Mouse (Mus musculus): ENCODE measurements at regions not wholly inside any gene's neighbourhood (a gene's known extent, or its start where the extent isn't known, plus 50 kb on each side); places are given as distances from the start of the nearest gene placed in this dataset.

DNA sequence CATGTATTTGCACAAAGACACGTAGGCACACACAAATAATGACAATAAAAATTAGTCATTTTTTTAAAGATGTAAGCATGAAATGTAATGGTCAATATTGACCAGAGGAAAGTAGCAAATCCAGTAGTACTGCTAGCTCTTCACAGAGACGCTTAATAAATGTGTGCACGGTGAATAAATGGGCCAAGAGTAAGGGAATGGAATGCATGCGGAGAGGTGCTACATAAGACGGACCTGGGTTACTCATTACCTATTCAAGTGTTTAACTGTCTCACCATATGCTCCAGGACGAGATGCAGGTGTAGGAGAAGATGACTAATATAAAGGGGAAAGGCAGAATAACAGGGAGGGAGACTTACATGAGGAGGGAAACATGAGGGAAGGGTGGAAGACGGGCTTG lies 182.4 kb upstream of the Atp5g3 start:
- Histone ChIP-seq H3K4me1 (ENCODE audit: control insufficient read depth in 2 of 2, insufficient read depth in 2 of 2, low read length in 2 of 2) (no peaks in the 10 kb centered on the region), H3K27ac (replicated peaks in 1 of 2; ENCODE audit: control insufficient read depth in 1 of 2, insufficient read depth in 1 of 2, low read depth in 2 of 2, low read length in 2 of 2) (no peak overlapping the region), H3K27me3 (ENCODE audit: control insufficient read depth, insufficient read depth, low read length) (no peaks in the 10 kb centered on the region), H3K4me2 (ENCODE audit: low read length) (no peak overlapping the region), H3K4me3 (ENCODE audit: control insufficient read depth in 1 of 2, insufficient read depth in 1 of 2, low read depth in 1 of 2, low read length in 2 of 2) (no peak overlapping the region), H3K9ac (ENCODE audit: low read length) (no peak overlapping the region), H3K36me3 (ENCODE audit: control insufficient read depth, insufficient read depth, low read length) (no peaks in the 10 kb centered on the region), H3K9me3 (ENCODE audit: control insufficient read depth, low read length) (peaks cover 4% of the 10 kb centered on the region)
- no peak for ATAC-seq (ENCODE audit: insufficient number of reproducible peaks, insufficient read depth, low FRiP score, low read depth)
- 88% methylated on average over 7 of the region's 7 CpGs for WGBS

DNA sequence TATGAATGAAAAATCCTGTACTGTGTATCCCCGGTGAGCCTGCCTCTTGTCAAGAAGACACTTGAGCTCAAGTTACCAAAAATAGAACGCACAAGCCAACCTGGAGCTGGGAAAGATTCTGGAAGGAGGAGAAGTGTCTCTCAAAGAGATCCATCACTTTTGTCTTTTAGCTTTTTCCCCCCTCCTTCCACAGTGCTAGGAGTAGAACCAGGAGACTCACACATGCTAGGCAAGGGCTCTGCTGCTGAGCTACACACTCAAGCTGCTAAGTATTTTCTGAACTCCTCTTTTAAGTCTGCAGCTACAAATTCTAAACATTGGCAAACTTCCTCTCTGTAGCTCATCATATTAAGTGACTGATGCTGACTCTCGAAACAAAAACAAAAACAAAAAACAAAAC lies 176.2 kb upstream of the Atp5g3 start:
- no peak overlapping the region; a peak in 1 of 4 replicates for H3K27ac ChIP-seq (replicated peaks in 1 of 2; ENCODE audit: control insufficient read depth in 1 of 2, insufficient read depth in 1 of 2, low read depth in 2 of 2, low read length in 2 of 2)
- H3K4me2 ChIP-seq (ENCODE audit: low read length): no peak overlapping the region
- H3K4me1 ChIP-seq (ENCODE audit: control insufficient read depth in 2 of 2, insufficient read depth in 2 of 2, low read length in 2 of 2): peaks cover 7 to 16% of the 10 kb centered on the region in 2 experiments
- H3K36me3 ChIP-seq (ENCODE audit: control insufficient read depth, insufficient read depth, low read length): no peaks in the 10 kb centered on the region
- no peaks in the 10 kb centered on the region for H3K9me3 ChIP-seq (ENCODE audit: control insufficient read depth, low read length)
- H3K27me3 ChIP-seq (ENCODE audit: control insufficient read depth, insufficient read depth, low read length): no peaks in the 10 kb centered on the region
- no peak for ATAC-seq (ENCODE audit: insufficient number of reproducible peaks, insufficient read depth, low FRiP score, low read depth)
- no peak overlapping the region for H3K4me3 ChIP-seq (ENCODE audit: control insufficient read depth in 1 of 2, insufficient read depth in 1 of 2, low read depth in 1 of 2, low read length in 2 of 2)
- 40% methylated on average over 3 of the region's 3 CpGs for WGBS
- no peak overlapping the region for H3K9ac ChIP-seq (ENCODE audit: low read length)

DNA sequence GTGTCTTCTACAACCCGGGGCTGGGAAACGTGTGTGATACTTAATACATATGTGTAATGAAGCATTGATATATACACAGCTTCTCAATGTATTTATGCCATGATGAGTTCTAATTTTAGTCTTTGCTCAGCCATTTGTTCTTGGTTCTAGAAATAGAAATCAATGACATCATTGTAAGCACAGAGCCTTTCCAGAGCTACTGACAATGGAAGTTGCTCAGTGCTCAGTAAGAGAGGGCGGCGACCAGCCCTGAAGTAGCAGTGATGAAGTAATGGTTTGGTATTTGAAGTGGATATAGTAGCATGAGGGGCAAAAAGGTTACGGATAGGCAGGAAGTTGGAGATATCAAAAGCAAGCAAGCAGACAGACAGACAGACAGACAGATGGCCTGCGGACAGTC lies 173.8 kb upstream of the Atp5g3 start:
- no peak overlapping the region for H3K9ac ChIP-seq (ENCODE audit: low read length)
- peak overlapping the region; percentile 51 to 73 for H3K27ac ChIP-seq (replicated peaks in 1 of 2; ENCODE audit: control insufficient read depth in 1 of 2, insufficient read depth in 1 of 2, low read depth in 2 of 2, low read length in 2 of 2)
- peaks cover 7 to 16% of the 10 kb centered on the region in 2 experiments for H3K4me1 ChIP-seq (ENCODE audit: control insufficient read depth in 2 of 2, insufficient read depth in 2 of 2, low read length in 2 of 2)
- H3K36me3 ChIP-seq (ENCODE audit: control insufficient read depth, insufficient read depth, low read length): no peaks in the 10 kb centered on the region
- no peaks in the 10 kb centered on the region for H3K9me3 ChIP-seq (ENCODE audit: control insufficient read depth, low read length)
- H3K4me2 ChIP-seq (ENCODE audit: low read length): no peak overlapping the region
- ATAC-seq (ENCODE audit: insufficient number of reproducible peaks, insufficient read depth, low FRiP score, low read depth): peak; percentile 83
- no peak overlapping the region for H3K4me3 ChIP-seq (ENCODE audit: control insufficient read depth in 1 of 2, insufficient read depth in 1 of 2, low read depth in 1 of 2, low read length in 2 of 2)
- H3K27me3 ChIP-seq (ENCODE audit: control insufficient read depth, insufficient read depth, low read length): no peaks in the 10 kb centered on the region
- 31% methylated on average over 6 of the region's 6 CpGs for WGBS

DNA sequence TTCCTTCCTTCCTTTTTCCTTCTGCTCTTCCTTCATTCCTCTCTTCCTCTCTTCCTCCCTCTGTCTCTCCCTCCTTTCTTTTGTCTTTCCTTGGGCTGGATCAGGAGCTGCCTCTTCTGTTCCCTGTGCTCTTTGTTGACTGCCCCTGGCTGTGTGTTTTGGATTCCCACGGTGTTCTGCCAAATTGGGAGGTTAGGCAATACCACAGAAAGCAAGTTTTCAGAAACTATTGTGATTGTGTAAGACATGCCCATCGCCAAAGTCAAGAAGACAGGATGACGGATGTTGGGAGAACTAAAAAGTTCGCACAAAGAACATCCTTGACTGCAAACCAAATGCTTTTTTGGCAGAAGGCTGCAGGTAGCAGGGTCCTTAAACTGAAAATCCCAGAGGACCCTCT lies 165.6 kb upstream of the Atp5g3 start:
- H3K4me1 ChIP-seq (ENCODE audit: control insufficient read depth in 2 of 2, insufficient read depth in 2 of 2, low read length in 2 of 2): peaks cover 0 to 4% of the 10 kb centered on the region in 2 experiments; a peak in 1 of 4 replicates
- no peaks in the 10 kb centered on the region for H3K36me3 ChIP-seq (ENCODE audit: control insufficient read depth, insufficient read depth, low read length)
- no peaks in the 10 kb centered on the region for H3K27me3 ChIP-seq (ENCODE audit: control insufficient read depth, insufficient read depth, low read length)
- ATAC-seq (ENCODE audit: insufficient number of reproducible peaks, insufficient read depth, low FRiP score, low read depth): no peak
- no peak overlapping the region for H3K27ac ChIP-seq (replicated peaks in 1 of 2; ENCODE audit: control insufficient read depth in 1 of 2, insufficient read depth in 1 of 2, low read depth in 2 of 2, low read length in 2 of 2)
- 73% methylated on average over 4 of the region's 4 CpGs for WGBS
- no peak overlapping the region for H3K9ac ChIP-seq (ENCODE audit: low read length)
- H3K4me2 ChIP-seq (ENCODE audit: low read length): no peak overlapping the region
- no peak overlapping the region for H3K4me3 ChIP-seq (ENCODE audit: control insufficient read depth in 1 of 2, insufficient read depth in 1 of 2, low read depth in 1 of 2, low read length in 2 of 2)
- H3K9me3 ChIP-seq (ENCODE audit: control insufficient read depth, low read length): no peaks in the 10 kb centered on the region

DNA sequence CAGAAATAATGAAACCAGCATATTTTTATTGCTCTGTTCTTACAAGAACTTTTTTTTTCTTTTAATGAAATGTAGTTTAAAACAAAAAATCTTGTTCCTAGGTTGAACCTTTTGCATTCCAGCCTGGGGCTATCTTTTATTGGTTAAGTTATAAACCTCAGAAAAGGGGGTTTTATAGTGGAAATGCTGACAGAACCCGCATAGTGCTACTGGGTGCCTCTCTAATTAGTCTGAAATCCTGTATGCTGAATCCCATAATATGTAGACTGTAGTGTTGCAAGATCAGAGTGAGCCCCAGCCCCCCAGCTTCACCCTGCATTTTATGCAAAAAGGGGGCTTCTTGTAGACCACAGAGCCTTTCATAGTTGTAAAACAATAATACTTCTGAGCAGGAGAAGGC lies 164.4 kb upstream of the Atp5g3 start:
- H3K36me3 ChIP-seq (ENCODE audit: control insufficient read depth, insufficient read depth, low read length): no peaks in the 10 kb centered on the region
- H3K9ac ChIP-seq (ENCODE audit: low read length): no peak overlapping the region
- peaks cover 0 to 4% of the 10 kb centered on the region in 2 experiments; a peak in 1 of 4 replicates for H3K4me1 ChIP-seq (ENCODE audit: control insufficient read depth in 2 of 2, insufficient read depth in 2 of 2, low read length in 2 of 2)
- no peak overlapping the region for H3K4me2 ChIP-seq (ENCODE audit: low read length)
- H3K9me3 ChIP-seq (ENCODE audit: control insufficient read depth, low read length): no peaks in the 10 kb centered on the region
- 90% methylated on average over 1 of the region's 1 CpGs for WGBS
- H3K27ac ChIP-seq (replicated peaks in 1 of 2; ENCODE audit: control insufficient read depth in 1 of 2, insufficient read depth in 1 of 2, low read depth in 2 of 2, low read length in 2 of 2): no peak overlapping the region
- no peak for ATAC-seq (ENCODE audit: insufficient number of reproducible peaks, insufficient read depth, low FRiP score, low read depth)
- H3K4me3 ChIP-seq (ENCODE audit: control insufficient read depth in 1 of 2, insufficient read depth in 1 of 2, low read depth in 1 of 2, low read length in 2 of 2): no peak overlapping the region
- no peaks in the 10 kb centered on the region for H3K27me3 ChIP-seq (ENCODE audit: control insufficient read depth, insufficient read depth, low read length)

DNA sequence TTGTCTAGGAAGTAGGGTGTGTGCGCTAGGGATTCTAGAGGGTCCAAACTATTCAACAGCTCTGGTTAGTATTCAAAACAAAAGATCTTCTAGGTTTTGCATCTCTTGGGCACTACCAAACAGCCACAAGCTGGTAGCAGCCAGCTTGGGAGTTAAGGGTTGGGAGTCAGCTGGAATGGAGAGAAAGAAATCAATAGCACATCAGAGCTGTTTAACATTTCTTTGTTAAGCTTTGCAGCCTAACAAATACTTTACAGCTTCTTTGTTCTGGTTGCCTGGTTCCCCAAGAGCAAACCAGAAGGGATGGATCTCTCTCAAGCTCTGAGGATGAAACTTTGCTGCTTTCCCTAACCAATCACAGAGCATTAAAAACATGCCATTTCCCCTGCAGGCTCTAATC lies 162.3 kb upstream of the Atp5g3 start:
- no peak overlapping the region for H3K4me3 ChIP-seq (ENCODE audit: control insufficient read depth in 1 of 2, insufficient read depth in 1 of 2, low read depth in 1 of 2, low read length in 2 of 2)
- no peaks in the 10 kb centered on the region for H3K9me3 ChIP-seq (ENCODE audit: control insufficient read depth, low read length)
- no peaks in the 10 kb centered on the region for H3K27me3 ChIP-seq (ENCODE audit: control insufficient read depth, insufficient read depth, low read length)
- H3K4me1 ChIP-seq (ENCODE audit: control insufficient read depth in 2 of 2, insufficient read depth in 2 of 2, low read length in 2 of 2): peaks cover 0 to 4% of the 10 kb centered on the region in 2 experiments; a peak in 1 of 4 replicates
- H3K9ac ChIP-seq (ENCODE audit: low read length): no peak overlapping the region
- H3K27ac ChIP-seq (replicated peaks in 1 of 2; ENCODE audit: control insufficient read depth in 1 of 2, insufficient read depth in 1 of 2, low read depth in 2 of 2, low read length in 2 of 2): no peak overlapping the region
- no peak overlapping the region for H3K4me2 ChIP-seq (ENCODE audit: low read length)
- 85% methylated on average over 1 of the region's 1 CpGs for WGBS
- no peaks in the 10 kb centered on the region for H3K36me3 ChIP-seq (ENCODE audit: control insufficient read depth, insufficient read depth, low read length)
- no peak for ATAC-seq (ENCODE audit: insufficient number of reproducible peaks, insufficient read depth, low FRiP score, low read depth)

DNA sequence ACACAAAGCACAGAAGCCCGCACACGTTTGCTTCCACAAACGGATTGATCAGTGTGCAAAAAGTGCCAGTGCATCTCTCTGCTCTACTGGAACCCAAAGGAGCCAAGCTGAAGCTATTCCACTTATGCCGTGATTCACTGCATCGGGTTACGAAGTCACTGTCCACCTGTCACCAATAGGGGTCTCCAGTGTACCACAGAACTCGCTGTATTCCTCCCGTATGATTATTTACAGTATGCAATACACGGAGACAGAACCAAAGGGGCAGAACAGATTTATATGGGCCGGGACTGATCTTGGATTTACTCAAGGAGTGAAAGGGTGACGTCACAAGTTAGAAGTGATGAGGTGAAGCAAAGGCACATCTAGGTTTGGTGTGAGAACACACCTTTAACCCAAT lies 155.5 kb upstream of the Atp5g3 start:
- H3K27me3 ChIP-seq (ENCODE audit: control insufficient read depth, insufficient read depth, low read length): peaks cover 12% of the 10 kb centered on the region; the same call in 1 of the 2 replicates
- no peaks in the 10 kb centered on the region for H3K36me3 ChIP-seq (ENCODE audit: control insufficient read depth, insufficient read depth, low read length)
- no peak overlapping the region for H3K9ac ChIP-seq (ENCODE audit: low read length)
- 0 out of 2 replicates have a peak, but pooled peaks have one; percentile 17 for ATAC-seq (ENCODE audit: insufficient number of reproducible peaks, insufficient read depth, low FRiP score, low read depth)
- no peak overlapping the region for H3K27ac ChIP-seq (replicated peaks in 1 of 2; ENCODE audit: control insufficient read depth in 1 of 2, insufficient read depth in 1 of 2, low read depth in 2 of 2, low read length in 2 of 2)
- no peaks in the 10 kb centered on the region for H3K9me3 ChIP-seq (ENCODE audit: control insufficient read depth, low read length)
- H3K4me2 ChIP-seq (ENCODE audit: low read length): peak overlapping the region; percentile 51
- H3K4me1 ChIP-seq (ENCODE audit: control insufficient read depth in 2 of 2, insufficient read depth in 2 of 2, low read length in 2 of 2): no peaks in the 10 kb centered on the region
- WGBS: 4% methylated on average over 11 of the region's 11 CpGs
- H3K4me3 ChIP-seq (ENCODE audit: control insufficient read depth in 1 of 2, insufficient read depth in 1 of 2, low read depth in 1 of 2, low read length in 2 of 2): peak overlapping the region in 1 of 2 experiments; percentile 24; a peak in 2 of 4 replicates

DNA sequence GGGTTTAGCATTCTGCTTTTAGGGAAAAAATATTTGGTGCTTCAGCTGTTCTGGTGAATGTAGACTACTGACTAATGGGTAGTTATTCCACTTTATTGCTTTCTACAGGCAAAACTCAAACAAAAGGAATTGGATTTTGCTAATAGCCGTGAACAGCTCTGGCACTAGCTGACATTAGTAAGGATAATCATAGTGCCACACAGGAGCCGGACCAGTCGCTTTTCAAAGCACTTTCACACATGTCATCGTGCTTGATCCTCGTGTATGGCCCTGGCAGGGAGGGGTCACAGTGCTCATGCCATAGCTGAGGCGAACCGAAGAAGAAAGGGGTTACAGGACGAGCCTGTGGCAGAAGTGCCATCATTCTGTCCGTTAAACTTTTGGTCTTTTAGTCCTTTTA lies 153.2 kb upstream of the Atp5g3 start:
- Histone ChIP-seq H3K4me1 (ENCODE audit: control insufficient read depth in 2 of 2, insufficient read depth in 2 of 2, low read length in 2 of 2) (no peaks in the 10 kb centered on the region), H3K27me3 (ENCODE audit: control insufficient read depth, insufficient read depth, low read length) (peaks cover 12% of the 10 kb centered on the region; the same call in 1 of the 2 replicates), H3K9me3 (ENCODE audit: control insufficient read depth, low read length) (no peaks in the 10 kb centered on the region), H3K4me3 (ENCODE audit: control insufficient read depth in 1 of 2, insufficient read depth in 1 of 2, low read depth in 1 of 2, low read length in 2 of 2) (no peak overlapping the region), H3K27ac (replicated peaks in 1 of 2; ENCODE audit: control insufficient read depth in 1 of 2, insufficient read depth in 1 of 2, low read depth in 2 of 2, low read length in 2 of 2) (no peak overlapping the region), H3K36me3 (ENCODE audit: control insufficient read depth, insufficient read depth, low read length) (no peaks in the 10 kb centered on the region), H3K4me2 (ENCODE audit: low read length) (no peak overlapping the region), H3K9ac (ENCODE audit: low read length) (no peak overlapping the region)
- 76% methylated on average over 9 of the region's 9 CpGs for WGBS
- no peak for ATAC-seq (ENCODE audit: insufficient number of reproducible peaks, insufficient read depth, low FRiP score, low read depth)

All from heart, embryonic 14.5 days (tissue).